Mouse (Mus musculus) lung, postnatal 0 days (tissue): ENCODE results near the gene D630003M21Rik.

Source experiments
- CTCF ChIP-seq: IDR thresholded peaks from 2 replicates; pipeline ENCODE4 v1.5.1; 2016; ENCODE audit warnings: antibody characterized with exemption, mild to moderate bottlenecking
- EP300 ChIP-seq: IDR thresholded peaks from 2 replicates; pipeline ENCODE4 v1.6.1; 2016; ENCODE audit warnings: antibody characterized with exemption, mild to moderate bottlenecking, control low read depth

DNA sequence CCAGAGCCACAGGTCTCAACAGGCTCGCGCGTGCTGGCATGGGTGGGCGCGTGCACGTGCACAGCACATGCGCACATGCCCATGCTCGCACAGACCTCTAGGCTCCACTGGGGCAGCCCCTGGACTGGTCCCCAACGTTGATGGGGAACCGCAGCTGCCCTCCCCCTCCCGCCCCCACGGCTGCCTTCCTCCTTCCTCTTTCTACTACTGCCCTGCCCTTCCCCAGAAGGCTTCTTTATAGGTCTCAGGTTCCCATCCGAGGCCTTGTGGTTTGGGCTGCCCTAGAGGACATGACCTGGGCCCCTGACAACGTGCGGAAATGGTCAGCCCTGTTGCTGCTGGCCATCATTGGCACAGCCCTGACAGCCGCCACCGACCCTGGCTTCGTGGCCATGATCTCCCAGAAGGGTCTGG is 29.0 kb upstream of the D630003M21Rik start, which contains the start of gene Bpi:
- TF ChIP-seq CTCF (no peak), EP300 (no peak)
